Mouse (Mus musculus): ENCODE measurements around the gene Iars. TPM values are rescaled to one million over a fixed set of nuclear protein-coding genes. Genes with fewer than 3 reads are reported as not detected.

Iars gene
- total and polyA plus RNA-seq, 3 experiments: 86.4 to 4,419 (median 178) TPM

DNA sequence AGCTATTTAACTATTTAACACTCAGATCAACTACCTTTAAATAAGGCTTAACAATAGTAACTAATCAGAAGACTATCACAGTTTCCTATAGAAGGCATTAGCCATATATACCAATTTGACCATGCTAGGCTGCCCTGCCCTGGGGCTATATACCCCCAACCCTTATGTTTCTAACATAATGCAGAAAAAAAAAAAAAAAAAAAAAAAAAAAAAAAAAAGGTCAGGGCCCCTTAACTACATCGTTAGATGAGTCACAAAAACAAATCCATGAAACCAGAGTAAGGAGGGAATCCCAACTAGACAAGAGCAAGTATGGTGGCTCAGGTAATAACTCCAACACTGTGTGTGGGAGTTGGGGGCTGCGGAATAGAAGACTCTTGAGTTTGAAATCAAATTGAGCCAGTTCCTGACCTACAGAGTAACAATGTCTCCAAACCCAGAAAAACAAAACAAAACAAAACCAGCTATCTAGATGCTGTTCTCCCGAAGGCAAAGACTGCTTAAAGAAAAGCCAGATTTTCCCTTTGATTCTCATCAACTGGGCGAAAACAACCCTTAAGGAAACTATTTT, 30.0 kb upstream of the Iars start:
- no peak overlapping the region for H3K27ac ChIP-seq (ENCODE audit: control insufficient read depth, low read depth, low read length)
- TF ChIP-seq ZNF384 (IDR thresholded peaks at IDR 0.05; ENCODE audit: low read depth, low read length) (peak; percentile 88), EP300 (IDR thresholded peaks at IDR 0.05; ENCODE audit: low read depth in 1 of 2, low read length in 2 of 2) (no peak), HCFC1 (IDR thresholded peaks at IDR 0.05; ENCODE audit: low read depth, low read length) (no peak), NELFE (IDR thresholded peaks at IDR 0.05; ENCODE audit: low read depth, low read length) (no peak), UBTF (IDR thresholded peaks at IDR 0.05; ENCODE audit: borderline replicate concordance, insufficient read depth, low read depth, low read length) (no peak), GATA1 (IDR thresholded peaks at IDR 0.05; ENCODE audit: low read depth, low read length) (no peak), POLR2A (IDR thresholded peaks at IDR 0.05; ENCODE audit: control insufficient read depth in 1 of 2, insufficient read depth in 1 of 2, low read depth in 1 of 2, low read length in 2 of 2, poor library complexity in 1 of 2) (no peak), KAT2A (conservative IDR thresholded peaks at IDR 0.05; ENCODE audit: low read depth, low read length) (no peak), TBP (IDR thresholded peaks at IDR 0.05; ENCODE audit: low read depth, low read length) (no peak), ETS1 (IDR thresholded peaks at IDR 0.05; ENCODE audit: low read depth, low read length) (0 out of 2 replicates have a peak, but pooled peaks have one; percentile 10)

DNA sequence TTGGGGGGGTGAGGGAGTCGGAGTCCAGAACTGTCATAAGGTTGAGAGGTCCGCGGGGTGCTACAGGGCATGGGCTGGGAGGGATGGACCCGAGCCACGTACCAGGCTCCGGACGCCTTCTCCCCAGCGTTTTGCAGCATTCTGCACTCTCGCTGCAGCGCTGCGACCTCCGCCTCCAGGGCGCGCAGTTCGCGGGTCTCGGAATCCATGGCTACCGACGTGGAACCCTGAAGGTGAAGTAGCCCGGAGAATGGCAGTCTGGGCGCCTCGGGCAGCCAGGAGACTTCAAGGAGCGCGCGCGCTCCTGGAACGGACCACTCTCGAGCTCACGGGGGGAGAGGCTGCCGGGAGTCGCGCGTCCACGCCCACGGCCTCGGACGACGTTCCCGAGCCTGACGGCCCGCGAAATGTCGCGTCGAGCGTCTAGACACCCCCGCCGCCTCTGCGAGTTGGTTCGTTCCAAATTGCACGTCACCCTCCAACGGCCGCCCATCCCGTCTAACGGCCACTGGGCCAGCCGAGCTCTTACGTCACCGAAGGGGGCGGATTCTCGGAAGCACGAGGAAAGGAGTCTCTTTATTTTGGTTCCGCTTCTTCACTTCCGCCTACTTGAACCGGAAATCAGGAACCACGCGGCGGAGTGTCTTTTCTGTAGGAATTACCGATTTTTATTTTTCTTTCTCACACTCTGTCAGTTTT, 29.3 kb upstream of the Iars start, which contains the start of the genes Cenpp and Nol8:
Gene Cenpp, minus strand, starts transcription at position 305 of the 699 bp plus-strand sequence.
Gene Nol8, plus strand, starts transcription at position 598 of the 699 bp plus-strand sequence.
- Histone ChIP-seq H3K27me3 (ENCODE audit: control insufficient read depth in 1 of 2, insufficient read depth in 2 of 2, low read length in 2 of 2) (no peaks in the 10 kb centered on the region), H3K36me3 (ENCODE audit: control insufficient read depth in 1 of 2, insufficient read depth in 2 of 2, low read length in 2 of 2) (peaks cover 9 to 15% of the 10 kb centered on the region in 2 experiments), H3K4me1 (ENCODE audit: control insufficient read depth in 1 of 2, insufficient read depth in 2 of 2, low read length in 2 of 2) (peaks cover 4 to 8% of the 10 kb centered on the region in 2 experiments; a peak in 3 of 4 replicates), H3K79me2 (ENCODE audit: control insufficient read depth, insufficient read depth, low read length, poor library complexity) (peaks cover 17% of the 10 kb centered on the region), H3K9me3 (replicated peaks; ENCODE audit: insufficient read depth, low read length) (no peaks in the 10 kb centered on the region), H3K9ac (ENCODE audit: control insufficient read depth, low read depth, low read length, poor library complexity, severe bottlenecking) (peak within 1 kb of the TSS; percentile 92), H3K27ac (ENCODE audit: control insufficient read depth, low read depth, low read length) (peak within 1 kb of the TSS; percentile 95), H3K4me3 (ENCODE audit: control insufficient read depth in 1 of 2, insufficient read depth in 1 of 2, low read depth in 2 of 2, low read length in 2 of 2) (peak within 1 kb of the TSS; percentile 89 to 98)
- peak; percentile 99 for DNase-seq (ENCODE audit: low read depth, low spot score)
- TF ChIP-seq TAL1 (IDR thresholded peaks at IDR 0.05; ENCODE audit: low read length) (no peak), EP300 (IDR thresholded peaks at IDR 0.05; ENCODE audit: low read depth in 1 of 2, low read length in 2 of 2) (peak in 1 of 2 experiments; percentile 60; a peak in 2 of 4 replicates), HCFC1 (IDR thresholded peaks at IDR 0.05; ENCODE audit: low read depth, low read length) (peak; percentile 88), ELF1 (IDR thresholded peaks at IDR 0.05; ENCODE audit: low read depth, low read length) (peak; percentile 80), POLR2AphosphoS5 (IDR thresholded peaks at IDR 0.05; ENCODE audit: borderline replicate concordance, low read depth, low read length) (no peak), ZKSCAN1 (IDR thresholded peaks at IDR 0.05; ENCODE audit: low read depth, low read length) (no peak), KAT2A (conservative IDR thresholded peaks at IDR 0.05; ENCODE audit: low read depth, low read length) (peak; percentile 47; the same call in 1 of the 2 replicates), CHD1 (IDR thresholded peaks at IDR 0.05; ENCODE audit: low read depth, low read length) (peak; percentile 99), NELFE (IDR thresholded peaks at IDR 0.05; ENCODE audit: low read depth, low read length) (peak; percentile 61), MAX (IDR thresholded peaks at IDR 0.05; ENCODE audit: low read length) (peak; percentile 99), GABPA (IDR thresholded peaks at IDR 0.05; ENCODE audit: low read depth, low read length) (no peak), MYB (IDR thresholded peaks at IDR 0.05; ENCODE audit: low read depth, low read length) (peak; percentile 95), USF1 (IDR thresholded peaks at IDR 0.05; ENCODE audit: low read depth, low read length) (no peak), ZNF384 (IDR thresholded peaks at IDR 0.05; ENCODE audit: low read depth, low read length) (no peak), JUND (IDR thresholded peaks at IDR 0.05; ENCODE audit: low read depth, low read length) (no peak), E2F4 (IDR thresholded peaks at IDR 0.05; ENCODE audit: borderline replicate concordance, low read depth, low read length) (peak; percentile 90; the same call in 1 of the 2 replicates), ZMIZ1 (IDR thresholded peaks at IDR 0.05; ENCODE audit: low read depth, low read length) (peak; percentile 28; the same call in 1 of the 2 replicates), MAZ (IDR thresholded peaks at IDR 0.05; ENCODE audit: low read depth, low read length) (peak; percentile 65; the same call in 1 of the 2 replicates), SIN3A (IDR thresholded peaks at IDR 0.05; ENCODE audit: low read length) (peak; percentile 100; the same call in 1 of the 2 replicates), POLR2A (IDR thresholded peaks at IDR 0.05; ENCODE audit: control insufficient read depth in 1 of 2, insufficient read depth in 1 of 2, low read depth in 1 of 2, low read length in 2 of 2, poor library complexity in 1 of 2) (peak; percentile 79 to 81), UBTF (IDR thresholded peaks at IDR 0.05; ENCODE audit: borderline replicate concordance, insufficient read depth, low read depth, low read length) (0 out of 2 replicates have a peak, but pooled peaks have one; percentile 78), TCF12 (IDR thresholded peaks at IDR 0.05; ENCODE audit: low read depth, low read length) (peak; percentile 52; the same call in 1 of the 2 replicates), ETS1 (IDR thresholded peaks at IDR 0.05; ENCODE audit: low read depth, low read length) (peak; percentile 72; the same call in 1 of the 2 replicates), POLR2AphosphoS2 (IDR thresholded peaks at IDR 0.05; ENCODE audit: low read length) (peak; percentile 2; the same call in 1 of the 2 replicates)

More for the DNA sequence above, 30.0 kb upstream of the Iars start:
- peaks cover 4 to 5% of the 10 kb centered on the region in 2 experiments; a peak in 3 of 4 replicates for H3K4me1 ChIP-seq (ENCODE audit: control insufficient read depth in 1 of 2, insufficient read depth in 2 of 2, low read length in 2 of 2)
- no peaks in the 10 kb centered on the region for H3K9me3 ChIP-seq (replicated peaks; ENCODE audit: insufficient read depth, low read length)
- peak; percentile 23 for DNase-seq (ENCODE audit: low read depth, low spot score)
- H3K79me2 ChIP-seq (ENCODE audit: control insufficient read depth, insufficient read depth, low read length, poor library complexity): peaks cover 17% of the 10 kb centered on the region
- H3K4me3 ChIP-seq (ENCODE audit: control insufficient read depth in 1 of 2, insufficient read depth in 1 of 2, low read depth in 2 of 2, low read length in 2 of 2): peak overlapping the region; percentile 89 to 98
- H3K27me3 ChIP-seq (ENCODE audit: control insufficient read depth in 1 of 2, insufficient read depth in 2 of 2, low read length in 2 of 2): no peaks in the 10 kb centered on the region
- H3K9ac ChIP-seq (ENCODE audit: control insufficient read depth, low read depth, low read length, poor library complexity, severe bottlenecking): peak overlapping the region; percentile 92
- peaks cover 6 to 12% of the 10 kb centered on the region in 2 experiments for H3K36me3 ChIP-seq (ENCODE audit: control insufficient read depth in 1 of 2, insufficient read depth in 2 of 2, low read length in 2 of 2)
